Mouse (Mus musculus) G1E (cell line): Measurements from ENCODE around the gene R3hdm4. TPM values are rescaled to one million over a fixed set of nuclear protein-coding genes. Genes with fewer than 3 reads are reported as not detected.
"Not testable (repeated sequence)": the region's sequence is repeated elsewhere in the genome, so short reads cannot be mapped to it uniquely, and the experiment has no call there.

Experiments
- ATAC-seq: 2 replicates; pipeline ENCODE4 v1.8.0; 2016; ENCODE audit warnings: mild to moderate bottlenecking; ENCODE audit not compliant: insufficient number of reproducible peaks, poor library complexity, low FRiP score, severe bottlenecking; ENCODE audit errors: extremely low read depth
- DNase-seq: peaks from one replicate; pipeline ENCODE4 v3.0.0; 2012; ENCODE audit warnings: low spot score
- H3K27me3 ChIP-seq: 2 replicates; pipeline ENCODE4 v1.6.1; 2012; ENCODE audit warnings: mild to moderate bottlenecking, low read length, inconsistent platforms; ENCODE audit not compliant: insufficient read depth
- H3K36me3 ChIP-seq: replicated peaks from 2 replicates; pipeline ENCODE3; 2012; ENCODE audit warnings: mild to moderate bottlenecking, inconsistent platforms
- H3K4me1 ChIP-seq: 2 replicates; pipeline ENCODE4 v1.6.1; 2012; ENCODE audit warnings: low read depth, low read length, inconsistent platforms, mixed read lengths; ENCODE audit not compliant: insufficient read depth
- H3K4me3 ChIP-seq: 2 replicates; pipeline ENCODE4 v1.5.1; 2012; ENCODE audit warnings: low read depth, mild to moderate bottlenecking, inconsistent platforms, low read length, moderate library complexity, mixed read lengths
- H3K9me3 ChIP-seq: replicated peaks from 2 replicates; pipeline ENCODE4 v1.6.1; 2012; ENCODE audit warnings: inconsistent platforms
- CTCF ChIP-seq: IDR thresholded peaks from 2 replicates; pipeline ENCODE4 v1.5.1; 2012; ENCODE audit warnings: low read depth, low read length, inconsistent platforms, mixed read lengths
- GATA1 ChIP-seq: IDR thresholded peaks from 2 replicates; pipeline ENCODE4 v1.6.1; 2012; ENCODE audit warnings: borderline replicate concordance, low read length, inconsistent platforms, mixed read lengths
- GATA2 ChIP-seq: IDR thresholded peaks from 2 replicates; pipeline ENCODE4 v1.6.1; 2012; ENCODE audit warnings: low read depth, low read length, inconsistent platforms, borderline replicate concordance
- POLR2AphosphoS5 ChIP-seq: IDR thresholded peaks from 2 replicates; pipeline ENCODE4 v1.6.1; 2012; ENCODE audit warnings: low read depth, low read length, inconsistent platforms; ENCODE audit not compliant: insufficient replicate concordance
- TAL1 ChIP-seq: conservative IDR thresholded peaks from 2 replicates; pipeline ENCODE4 v1.6.1; 2012; ENCODE audit warnings: low read depth, low read length, inconsistent platforms, mixed read lengths
- polyA plus RNA-seq: library from polyadenylated mRNA; stranded (reverse); fragments of >175 nt; gene quantifications from 2 replicates; pipeline ENCODE4 v1.2.3, GENCODE M21; 2012
- total RNA-seq, 2 experiments: library from RNA; stranded (forward) in 1 of 2; stranded (reverse) in 1 of 2; fragments of 200-1000 nt in 1 of 2; fragments of >200 nt in 1 of 2; fragmentation: Nextera tagmentation in 1 of 2; gene quantifications; 2 replicates each; pipeline ENCODE4 v1.2.3; 2014 to 2017

Gene R3hdm4
- total and polyA plus RNA-seq, 3 experiments = 35.8 to 203 (median 118) TPM

DNA sequence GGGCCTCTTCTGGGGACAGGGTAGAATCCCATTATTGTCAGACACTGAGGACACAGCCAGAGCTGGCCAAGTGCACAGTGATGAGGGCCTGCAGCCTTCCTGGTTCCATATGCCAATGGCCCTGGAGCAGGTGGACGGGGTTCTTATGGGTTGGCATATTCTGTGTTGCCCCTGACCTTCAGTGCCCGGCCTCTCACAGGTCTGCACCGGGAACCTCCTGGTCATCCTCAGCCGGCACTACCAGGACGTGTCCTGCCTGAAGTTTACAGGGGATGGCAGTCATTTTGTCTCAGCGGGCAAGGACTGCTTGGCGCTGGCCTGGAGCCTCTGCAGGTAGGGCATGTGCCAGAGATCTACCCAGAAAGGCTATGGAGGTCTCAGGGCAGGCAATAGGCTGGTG lies 43.7 kb upstream of the R3hdm4 start:
- H3K4me3 ChIP-seq = no peak overlapping the region
- TF ChIP-seq GATA2 (no peak), CTCF (no peak), GATA1 (no peak), POLR2AphosphoS5 (no peak), TAL1 (no peak)
- peaks cover 64% of the 10 kb centered on the region for H3K4me1 ChIP-seq
- no peaks in the 10 kb centered on the region for H3K9me3 ChIP-seq
- no peak for ATAC-seq
- DNase-seq = no peak
- H3K27me3 ChIP-seq = no peaks in the 10 kb centered on the region
- H3K36me3 ChIP-seq = peaks cover 91% of the 10 kb centered on the region

GRCm38 (mm10) chr10:79960671-79961294 lies 39.8 kb upstream of the R3hdm4 start:
- ATAC-seq (no peak), DNase-seq (no peak)
- no peak for TF ChIP-seq POLR2AphosphoS5
- H3K36me3 ChIP-seq = peaks cover 52% of the 10 kb centered on the region
- H3K4me3 ChIP-seq = peak overlapping the region; percentile 96
- H3K9me3 ChIP-seq = no peaks in the 10 kb centered on the region
- peaks cover 5% of the 10 kb centered on the region; the same call in 1 of the 2 replicates for H3K27me3 ChIP-seq
- H3K4me1 ChIP-seq = peaks cover 53% of the 10 kb centered on the region

DNA sequence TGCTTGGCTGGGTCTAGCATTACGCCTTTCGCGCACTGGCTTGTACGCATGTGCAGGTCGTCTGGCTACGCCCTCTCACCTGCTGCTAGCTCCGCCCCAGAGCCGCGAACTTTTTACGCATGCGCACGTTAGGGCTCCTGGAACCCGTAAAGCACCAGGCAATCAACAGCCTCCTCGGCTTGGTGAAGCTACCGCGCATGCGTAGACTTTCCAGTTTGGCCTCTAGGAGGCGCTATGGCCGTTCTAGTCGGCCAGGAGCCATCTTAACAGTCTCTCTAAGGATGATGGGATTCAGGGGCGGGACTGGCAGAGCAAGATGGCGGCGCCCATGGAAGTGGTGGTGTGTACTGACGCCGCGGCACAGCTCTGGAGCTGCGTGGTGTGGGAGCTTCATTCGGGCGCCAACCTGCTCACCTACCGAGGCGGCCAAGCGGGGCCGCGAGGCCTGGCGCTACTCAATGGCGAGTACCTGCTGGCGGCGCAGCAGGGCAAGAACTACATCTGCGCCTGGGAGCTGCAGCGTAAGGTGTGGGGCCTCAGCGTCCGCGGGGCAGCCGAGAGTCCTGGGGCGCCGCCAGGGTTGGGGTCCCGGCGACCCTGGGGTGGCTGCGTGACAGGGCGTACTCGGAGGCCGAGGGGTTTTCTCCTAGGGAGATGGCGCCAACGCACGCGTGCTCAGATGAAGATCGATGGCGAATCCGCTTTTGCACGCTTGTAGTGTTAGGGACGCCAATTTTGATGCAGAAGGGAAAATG lies 39.0 kb upstream of the R3hdm4 start, which contains the start of gene Wdr18:
Wdr18 (plus strand) TSS at position 306 of the 755 bp plus-strand sequence.
- H3K36me3 ChIP-seq = peaks cover 47% of the 10 kb centered on the region
- peak within 1 kb of the TSS; percentile 96 for H3K4me3 ChIP-seq
- ATAC-seq (peak; percentile 93), DNase-seq (peak; percentile 94)
- peaks cover 7% of the 10 kb centered on the region; the same call in 1 of the 2 replicates for H3K27me3 ChIP-seq
- H3K9me3 ChIP-seq = no peaks in the 10 kb centered on the region
- H3K4me1 ChIP-seq = peaks cover 50% of the 10 kb centered on the region
- no peak for TF ChIP-seq GATA1
- TF ChIP-seq CTCF = peak; percentile 79
- TF ChIP-seq GATA2 = no peak

DNA sequence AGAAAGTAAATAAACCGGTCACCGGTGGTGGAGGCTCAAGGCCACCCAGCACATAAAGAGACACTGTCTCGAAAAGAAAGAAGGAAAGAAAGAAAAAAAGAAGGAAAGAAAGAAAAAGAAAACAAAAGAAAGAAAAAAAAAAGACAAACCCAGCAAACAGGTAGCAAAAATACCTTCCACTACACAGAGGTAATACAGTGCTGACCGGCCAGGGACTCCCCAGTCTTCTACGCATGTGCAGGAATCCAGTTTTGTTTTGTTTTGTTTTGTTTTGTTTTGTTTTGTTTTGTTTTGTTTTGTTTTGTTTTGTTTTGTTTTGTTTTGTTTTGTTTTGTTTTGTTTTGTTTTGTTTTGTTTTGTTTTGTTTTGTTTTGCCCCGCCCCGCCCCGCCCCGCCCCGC lies 38.4 kb upstream of the R3hdm4 start:
- peaks cover 41% of the 10 kb centered on the region for H3K36me3 ChIP-seq
- DNase-seq, ATAC-seq, H3K27me3 ChIP-seq, H3K9me3 ChIP-seq: not testable (repeated sequence)
- peak overlapping the region; percentile 59; the same call in 1 of the 2 replicates for H3K4me3 ChIP-seq
- peaks cover 44% of the 10 kb centered on the region for H3K4me1 ChIP-seq

DNA sequence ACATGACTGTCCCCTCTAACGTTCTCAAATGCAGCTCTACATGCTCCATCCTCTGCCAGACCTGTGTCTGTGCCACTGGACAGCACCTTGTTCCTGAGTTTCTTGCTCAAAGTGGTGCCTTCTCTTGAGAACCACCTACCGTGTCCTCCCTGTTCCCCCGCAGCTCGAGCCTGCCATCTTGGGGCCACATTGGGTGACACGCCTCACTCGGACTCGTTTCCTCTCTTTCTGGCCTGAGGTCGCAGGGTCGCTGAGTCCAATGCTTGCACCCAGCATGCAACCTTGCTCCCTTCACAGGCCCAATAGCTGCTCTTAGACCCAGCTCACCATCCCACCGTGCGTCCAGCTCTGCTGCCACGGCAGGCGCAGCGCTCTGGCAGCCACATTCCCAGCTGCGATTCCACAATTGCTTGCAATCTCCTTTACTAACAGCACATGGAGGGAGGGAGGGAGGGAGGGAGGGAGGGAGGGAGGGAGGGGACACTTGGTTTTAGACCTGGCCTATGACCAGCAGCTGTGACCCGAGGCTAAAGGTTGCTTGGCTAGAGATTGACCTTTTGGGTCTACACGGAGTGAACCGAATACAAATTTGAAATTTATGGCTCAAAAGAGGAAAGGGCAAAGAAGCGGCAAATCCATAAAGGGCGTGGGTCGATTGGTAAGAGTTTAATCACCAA lies 37.3 kb upstream of the R3hdm4 start:
- ATAC-seq = 0 out of 2 replicates have a peak, but pooled peaks have one; percentile 10
- peak; percentile 71 for DNase-seq
- peaks cover 39% of the 10 kb centered on the region for H3K36me3 ChIP-seq
- H3K4me3 ChIP-seq = peak overlapping the region; percentile 62; the same call in 1 of the 2 replicates
- TF ChIP-seq GATA2 (no peak), CTCF (peak; percentile 88)
- H3K4me1 ChIP-seq = peaks cover 45% of the 10 kb centered on the region
- peaks cover 7% of the 10 kb centered on the region; the same call in 1 of the 2 replicates for H3K27me3 ChIP-seq
- H3K9me3 ChIP-seq = no peaks in the 10 kb centered on the region

- Histone ChIP-seq H3K4me3 (no peak overlapping the region), H3K9me3 (no peaks in the 10 kb centered on the region), H3K4me1 (peaks cover 33% of the 10 kb centered on the region), H3K27me3 (peaks cover 7% of the 10 kb centered on the region; the same call in 1 of the 2 replicates), H3K36me3 (peaks cover 37% of the 10 kb centered on the region)
- ATAC-seq = no peak
- TF ChIP-seq GATA1 = no peak
- DNase-seq = no peak
Observed at GRCm38 (mm10) chr10:79956643-79957154, 35.7 kb upstream of the R3hdm4 start.
